Mouse (Mus musculus) mouse embryonic stem cell (cell line): ENCODE measurements around the gene Aldh3b1.

Experiments used
- in situ Hi-C, 2 experiments: fragments of 300-500 bp; cut with MboI; formaldehyde crosslinking; loops; 1 replicate in 1 of 2; 3 replicates in 1 of 2; pipeline ENCODE4 v1.14.3; 2019 to 2020; ENCODE audit warnings: low sequenced_read_pairs in 2 of 2, low pct_unique_long_range_greater_than_20kb in 1 of 2, mixed read lengths in 1 of 2; ENCODE audit not compliant: unreplicated experiment in 1 of 2

Gene Aldh3b1

GRCm38 (mm10) chr19:3947813-3948212 is 18.2 kb upstream of the Aldh3b1 start:
- in situ Hi-C loops: no loop called here

GRCm38 (mm10) chr19:3946715-3947114 is 17.1 kb upstream of the Aldh3b1 start:
- in situ Hi-C loops: no loop called here

GRCm38 (mm10) chr19:3945872-3946564 is 16.4 kb upstream of the Aldh3b1 start:
- in situ Hi-C loops: no loop called here

GRCm38 (mm10) chr19:3942986-3943735 is 13.6 kb upstream of the Aldh3b1 start:
- in situ Hi-C loops: no loop called here

- in situ Hi-C loops: no loop called here
Measured at GRCm38 (mm10) chr19:3942315-3942714, 12.7 kb upstream of the Aldh3b1 start.

GRCm38 (mm10) chr19:3935896-3936850 is 6.6 kb upstream of the Aldh3b1 start:
- in situ Hi-C loops: no loop called here

- in situ Hi-C loops: no loop called here
Measured at GRCm38 (mm10) chr19:3935032-3935895, 5.7 kb upstream of the Aldh3b1 start, which contains the start of gene Unc93b1. Gene Unc93b1 (plus strand): TSS chr19:3935186.

- in situ Hi-C loops: no loop called here
Measured at GRCm38 (mm10) chr19:3931716-3932115, 2.1 kb upstream of the Aldh3b1 start.

GRCm38 (mm10) chr19:3930262-3931057 is 852 bp upstream of the Aldh3b1 start:
- in situ Hi-C loops: no loop called here

- in situ Hi-C loops: no loop called here
Measured at GRCm38 (mm10) chr19:3928779-3929178, 829 bp downstream of the Aldh3b1 start.

- in situ Hi-C loops: no loop called here
Measured at GRCm38 (mm10) chr19:3927989-3928388, 1.6 kb downstream of the Aldh3b1 start.

GRCm38 (mm10) chr19:3926685-3927084 is 2.9 kb downstream of the Aldh3b1 start:
- in situ Hi-C loops: no loop called here

- in situ Hi-C loops: no loop called here
Measured at GRCm38 (mm10) chr19:3926279-3926678, 3.3 kb downstream of the Aldh3b1 start.

GRCm38 (mm10) chr19:3925859-3926258 is 3.7 kb downstream of the Aldh3b1 start:
- in situ Hi-C loops: no loop called here

GRCm38 (mm10) chr19:3924868-3925267 is 4.7 kb downstream of the Aldh3b1 start:
- in situ Hi-C loops: no loop called here

GRCm38 (mm10) chr19:3924190-3924589 is 5.4 kb downstream of the Aldh3b1 start:
- in situ Hi-C loops: no loop called here

GRCm38 (mm10) chr19:3923586-3923985 is 6.0 kb downstream of the Aldh3b1 start:
- in situ Hi-C loops: no loop called here
